Mouse (Mus musculus) left cerebral cortex, adult 8-10 months (tissue): Measurements from ENCODE around the gene Dusp18. TPM values are rescaled to one million over a fixed set of nuclear protein-coding genes. Genes with fewer than 3 reads are reported as not detected.
"Not testable (repeated sequence)": the region's sequence is repeated elsewhere in the genome, so short reads cannot be mapped to it uniquely, and the experiment has no call there.

Experiments
- DNase-seq, 2 experiments: peaks; one replicate each; pipeline ENCODE4 v3.0.0; 2022; ENCODE audit warnings: low spot score in 2 of 2
- total RNA-seq, 4 experiments: library from RNA; stranded (reverse); gene quantifications; 2 replicates each; pipeline ENCODE4 v1.2.4; 2022

Dusp18 gene
- total RNA-seq, 4 experiments from 2014 or later, result 17.5 to 19.6 (median 18.1) TPM

- DNase-seq, result no peak
These were observed 7.7 kb upstream of the Dusp18 start for GRCm38 (mm10) chr11:3887331-3887730.

- no peak for DNase-seq
These were observed 1.1 kb upstream of the Dusp18 start for GRCm38 (mm10) chr11:3893970-3894369.

GRCm38 (mm10) chr11:3895458-3895857 is 418 bp downstream of the Dusp18 start:
- no peak for DNase-seq

- no peak for DNase-seq
These were observed 893 bp downstream of the Dusp18 start for GRCm38 (mm10) chr11:3895933-3896332.

- no peak for DNase-seq
These were observed 5.3 kb downstream of the Dusp18 start for GRCm38 (mm10) chr11:3900296-3900695.

- no peak for DNase-seq
These were observed 7.5 kb downstream of the Dusp18 start for GRCm38 (mm10) chr11:3902516-3902915.

- peak in 1 of 2 experiments; percentile 76 for DNase-seq
These were observed 8.0 kb downstream of the Dusp18 start for GRCm38 (mm10) chr11:3903046-3903445.

GRCm38 (mm10) chr11:3904673-3905072 is 9.6 kb downstream of the Dusp18 start:
- no peak for DNase-seq

- no peak for DNase-seq
These were observed 10.4 kb downstream of the Dusp18 start for GRCm38 (mm10) chr11:3905446-3905845.

- DNase-seq, result no peak
These were observed 14.2 kb downstream of the Dusp18 start for GRCm38 (mm10) chr11:3909236-3909635.

- no peak for DNase-seq
These were observed 15.7 kb downstream of the Dusp18 start for GRCm38 (mm10) chr11:3910513-3911310.

GRCm38 (mm10) chr11:3911440-3911839 is 16.4 kb downstream of the Dusp18 start:
- not testable (repeated sequence) for DNase-seq

- no peak for DNase-seq
These were observed 17.2 kb downstream of the Dusp18 start for GRCm38 (mm10) chr11:3912100-3912874.

GRCm38 (mm10) chr11:3912875-3913271 is 17.8 kb downstream of the Dusp18 start:
- DNase-seq, result no peak

GRCm38 (mm10) chr11:3913316-3914108 is 18.5 kb downstream of the Dusp18 start:
- peak; percentile 84 to 94 for DNase-seq

GRCm38 (mm10) chr11:3914109-3914840 is 19.2 kb downstream of the Dusp18 start, which contains the start of gene Slc35e4:
Slc35e4 (minus strand) TSS chr11:3914664.
- peak in 1 of 2 experiments; percentile 88 for DNase-seq

GRCm38 (mm10) chr11:3918738-3919137 is 23.7 kb downstream of the Dusp18 start:
- DNase-seq, result no peak

- DNase-seq, result no peak
These were observed 25.4 kb downstream of the Dusp18 start for GRCm38 (mm10) chr11:3920476-3920875.

- DNase-seq, result no peak
These were observed 26.3 kb downstream of the Dusp18 start for GRCm38 (mm10) chr11:3921281-3921850.

GRCm38 (mm10) chr11:3922115-3922514 is 27.1 kb downstream of the Dusp18 start:
- no peak for DNase-seq

- DNase-seq, result no peak
These were observed 27.7 kb downstream of the Dusp18 start for GRCm38 (mm10) chr11:3922731-3923130.
